Mouse (Mus musculus): ENCODE data around the gene Styk1.

Gene Styk1

GRCm38 (mm10) chr6:131353352-131353919 is at the start of gene Styk1:
Gene Styk1 (minus strand): TSS chr6:131353597.
- peak; percentile 72 for DNase-seq

GRCm38 (mm10) chr6:131403036-131403435 is 49.6 kb upstream of the Styk1 start:
- no peak for DNase-seq

- DNase-seq = no peak
These were observed 49.2 kb upstream of the Styk1 start for GRCm38 (mm10) chr6:131402606-131403005.

- DNase-seq = no peak
These were observed 47.9 kb upstream of the Styk1 start for GRCm38 (mm10) chr6:131401259-131401658.

GRCm38 (mm10) chr6:131396650-131397049 is 43.3 kb upstream of the Styk1 start:
- DNase-seq = no peak

- no peak for DNase-seq
These were observed 40.7 kb upstream of the Styk1 start for GRCm38 (mm10) chr6:131393873-131394660.

GRCm38 (mm10) chr6:131388040-131389021 is 34.9 kb upstream of the Styk1 start, which contains the start of gene Ybx3:
Gene Ybx3 (minus strand): TSS chr6:131388476.
- DNase-seq = peak; percentile 90

- DNase-seq = peak; percentile 66
These were observed 34.0 kb upstream of the Styk1 start for GRCm38 (mm10) chr6:131387221-131388039.

GRCm38 (mm10) chr6:131386416-131387019 is 33.1 kb upstream of the Styk1 start:
- DNase-seq = no peak

GRCm38 (mm10) chr6:131385469-131385868 is 32.1 kb upstream of the Styk1 start:
- DNase-seq = no peak

- DNase-seq = no peak
These were observed 30.4 kb upstream of the Styk1 start for GRCm38 (mm10) chr6:131383713-131384330.

- peak; percentile 67 for DNase-seq
These were observed 29.6 kb upstream of the Styk1 start for GRCm38 (mm10) chr6:131382984-131383337.

GRCm38 (mm10) chr6:131382232-131382983 is 29.0 kb upstream of the Styk1 start:
- DNase-seq = peak; percentile 75

GRCm38 (mm10) chr6:131378858-131379428 is 25.5 kb upstream of the Styk1 start:
- DNase-seq = no peak

- no peak for DNase-seq
These were observed 24.0 kb upstream of the Styk1 start for GRCm38 (mm10) chr6:131377378-131377777.

- no peak for DNase-seq
These were observed 21.4 kb upstream of the Styk1 start for GRCm38 (mm10) chr6:131374594-131375340.

GRCm38 (mm10) chr6:131373160-131373559 is 19.8 kb upstream of the Styk1 start:
- no peak for DNase-seq

GRCm38 (mm10) chr6:131370767-131371166 is 17.4 kb upstream of the Styk1 start:
- DNase-seq = no peak

- no peak for DNase-seq
These were observed 16.6 kb upstream of the Styk1 start for GRCm38 (mm10) chr6:131369866-131370616.

Data from cerebellum, adult 9-10 months (tissue).